Mouse (Mus musculus) ovary, postnatal 14 days (tissue): ENCODE measurements around the gene Hivep3.
A peak's percentile ranks its signal among the peaks of the same experiment; 100 is the strongest.

ENCODE experiments used
- DNase-seq: peaks from one replicate; pipeline ENCODE4 v3.0.0; 2022; ENCODE audit warnings: low spot score

Gene Hivep3

GRCm38 (mm10) chr4:119950181-119950580, 216.6 kb downstream of the Hivep3 start:
- no peak for DNase-seq

GRCm38 (mm10) chr4:119951081-119951480, 217.5 kb downstream of the Hivep3 start:
- DNase-seq = no peak

- no peak for DNase-seq
These were observed 221.4 kb downstream of the Hivep3 start for GRCm38 (mm10) chr4:119955008-119955407.

GRCm38 (mm10) chr4:119957970-119958369, 224.4 kb downstream of the Hivep3 start:
- DNase-seq = no peak

GRCm38 (mm10) chr4:119959293-119959692, 225.7 kb downstream of the Hivep3 start:
- DNase-seq = no peak

- DNase-seq = no peak
These were observed 226.3 kb downstream of the Hivep3 start for GRCm38 (mm10) chr4:119959873-119960272.

- no peak for DNase-seq
These were observed 226.9 kb downstream of the Hivep3 start for GRCm38 (mm10) chr4:119960523-119960922.

GRCm38 (mm10) chr4:119961164-119961563, 227.6 kb downstream of the Hivep3 start:
- no peak for DNase-seq

- DNase-seq = no peak
These were observed 228.5 kb downstream of the Hivep3 start for GRCm38 (mm10) chr4:119962066-119962465.

- DNase-seq = no peak
These were observed 232.8 kb downstream of the Hivep3 start for GRCm38 (mm10) chr4:119966105-119967072.

GRCm38 (mm10) chr4:119967073-119967608, 233.6 kb downstream of the Hivep3 start:
- DNase-seq = no peak

GRCm38 (mm10) chr4:119967636-119968035, 234.1 kb downstream of the Hivep3 start:
- DNase-seq = no peak

GRCm38 (mm10) chr4:119968071-119968470, 234.5 kb downstream of the Hivep3 start:
- DNase-seq = peak; percentile 11

GRCm38 (mm10) chr4:119968887-119969286, 235.3 kb downstream of the Hivep3 start:
- DNase-seq = no peak

- DNase-seq = no peak
These were observed 236.6 kb downstream of the Hivep3 start for GRCm38 (mm10) chr4:119970166-119970565.

- no peak for DNase-seq
These were observed 238.8 kb downstream of the Hivep3 start for GRCm38 (mm10) chr4:119972375-119972774.

GRCm38 (mm10) chr4:119973729-119974605, 240.4 kb downstream of the Hivep3 start:
- DNase-seq = no peak

GRCm38 (mm10) chr4:119975242-119975641, 241.7 kb downstream of the Hivep3 start:
- DNase-seq = no peak

- no peak for DNase-seq
These were observed 242.2 kb downstream of the Hivep3 start for GRCm38 (mm10) chr4:119975822-119976221.

GRCm38 (mm10) chr4:119976428-119977168, 243.0 kb downstream of the Hivep3 start:
- DNase-seq = no peak

- DNase-seq = no peak
These were observed 244.4 kb downstream of the Hivep3 start for GRCm38 (mm10) chr4:119977817-119978491.
